Mouse (Mus musculus) MEL (cell line): ENCODE results near the gene Rnf207. TPM values are rescaled to one million over a fixed set of nuclear protein-coding genes. Genes with fewer than 3 reads are reported as not detected.
A peak's percentile ranks its signal among the peaks of the same experiment; 100 is the strongest.

Experiments
- DNase-seq: peaks from one replicate; pipeline ENCODE4 v3.0.0; 2011; ENCODE audit warnings: low read depth, low spot score
- H3K27ac ChIP-seq: 2 replicates; pipeline ENCODE4 v1.5.1; 2012; ENCODE audit warnings: low read depth, mild to moderate bottlenecking, control low read depth, low read length, moderate library complexity; ENCODE audit not compliant: control insufficient read depth
- H3K27me3 ChIP-seq, 2 experiments: fragments of 150-350 bp in 1 of 2; sonication (generic) in 1 of 2; 2 replicates each; pipeline ENCODE4 v1.6.1; 2012; ENCODE audit warnings: low read length in 2 of 2, mild to moderate bottlenecking in 2 of 2, improper control_type of control experiment in 1 of 2, moderate library complexity in 1 of 2; ENCODE audit not compliant: insufficient read depth in 2 of 2, control insufficient read depth in 1 of 2
- H3K36me3 ChIP-seq, 2 experiments: 2 replicates each; pipeline ENCODE4 v1.6.1; 2012 to 2014; ENCODE audit warnings: low read length in 2 of 2, improper control_type of control experiment in 1 of 2, inconsistent platforms in 1 of 2, mild to moderate bottlenecking in 1 of 2; ENCODE audit not compliant: insufficient read depth in 2 of 2, control insufficient read depth in 1 of 2
- H3K4me1 ChIP-seq, 2 experiments: fragments of 150-350 bp in 1 of 2; sonication (generic) in 1 of 2; 2 replicates each; pipeline ENCODE4 v1.6.1; 2012; ENCODE audit warnings: low read length in 2 of 2, improper control_type of control experiment in 1 of 2, mild to moderate bottlenecking in 1 of 2; ENCODE audit not compliant: insufficient read depth in 2 of 2, control insufficient read depth in 1 of 2
- H3K4me3 ChIP-seq, 2 experiments: fragments of 150-350 bp in 1 of 2; sonication (generic) in 1 of 2; 2 replicates each; pipeline ENCODE4 v1.5.1; 2012; ENCODE audit warnings: low read depth in 2 of 2, low read length in 2 of 2, mild to moderate bottlenecking in 2 of 2, moderate library complexity in 2 of 2, control low read depth in 1 of 2, improper control_type of control experiment in 1 of 2; ENCODE audit not compliant: control insufficient read depth in 1 of 2, insufficient read depth in 1 of 2
- H3K79me2 ChIP-seq: 2 replicates; pipeline ENCODE4 v1.6.1; 2012; ENCODE audit warnings: mild to moderate bottlenecking, low read length, moderate library complexity; ENCODE audit not compliant: control insufficient read depth, poor library complexity, insufficient read depth
- H3K9ac ChIP-seq: 2 replicates; pipeline ENCODE4 v1.6.1; 2012; ENCODE audit warnings: low read depth, mild to moderate bottlenecking, control low read depth, low read length, moderate library complexity; ENCODE audit not compliant: control insufficient read depth, poor library complexity, severe bottlenecking
- H3K9me3 ChIP-seq: fragments of 150-350 bp; sonication (generic); replicated peaks from 2 replicates; pipeline ENCODE4 v1.6.1; 2012; ENCODE audit warnings: mild to moderate bottlenecking, low read length, improper control_type of control experiment, moderate library complexity; ENCODE audit not compliant: insufficient read depth
- CHD1 ChIP-seq: IDR thresholded peaks from 2 replicates; pipeline ENCODE4 v1.6.1; 2012; ENCODE audit warnings: low read depth, mild to moderate bottlenecking, inconsistent platforms, low read length, improper control_type of control experiment
- E2F4 ChIP-seq: IDR thresholded peaks from 2 replicates; pipeline ENCODE4 v1.6.1; 2011; ENCODE audit warnings: low read depth, low read length, improper control_type of control experiment, borderline replicate concordance
- ETS1 ChIP-seq: IDR thresholded peaks from 2 replicates; pipeline ENCODE4 v1.6.1; 2012; ENCODE audit warnings: low read depth, mild to moderate bottlenecking, inconsistent platforms, low read length, improper control_type of control experiment, moderate library complexity
- GABPA ChIP-seq: IDR thresholded peaks from 2 replicates; pipeline ENCODE4 v1.6.1; 2012; ENCODE audit warnings: low read depth, mild to moderate bottlenecking, inconsistent platforms, low read length, improper control_type of control experiment, moderate library complexity
- HCFC1 ChIP-seq: IDR thresholded peaks from 2 replicates; pipeline ENCODE4 v1.6.1; 2012; ENCODE audit warnings: low read depth, mild to moderate bottlenecking, inconsistent platforms, low read length, improper control_type of control experiment, moderate library complexity
- JUND ChIP-seq: IDR thresholded peaks from 2 replicates; pipeline ENCODE4 v1.6.1; 2011; ENCODE audit warnings: low read depth, mild to moderate bottlenecking, improper control_type of control experiment, low read length
- KAT2A ChIP-seq: conservative IDR thresholded peaks from 2 replicates; pipeline ENCODE4 v1.6.1; 2012; ENCODE audit warnings: low read depth, low read length, improper control_type of control experiment, inconsistent platforms
- MAX ChIP-seq: IDR thresholded peaks from 2 replicates; pipeline ENCODE4 v1.6.1; 2011; ENCODE audit warnings: low read length, improper control_type of control experiment
- MAZ ChIP-seq: IDR thresholded peaks from 2 replicates; pipeline ENCODE4 v1.6.1; 2012; ENCODE audit warnings: low read depth, mild to moderate bottlenecking, inconsistent platforms, low read length, improper control_type of control experiment
- MEF2A ChIP-seq: IDR thresholded peaks from 2 replicates; pipeline ENCODE4 v1.6.1; 2014; ENCODE audit warnings: low read depth, mild to moderate bottlenecking, inconsistent platforms, low read length, improper control_type of control experiment; ENCODE audit not compliant: poor library complexity, insufficient replicate concordance, severe bottlenecking; ENCODE audit errors: extremely low read depth
- MXI1 ChIP-seq: IDR thresholded peaks from 2 replicates; pipeline ENCODE4 v1.6.1; 2011; ENCODE audit warnings: mild to moderate bottlenecking, low read depth, low read length, improper control_type of control experiment
- MYC ChIP-seq: IDR thresholded peaks from 2 replicates; pipeline ENCODE4 v1.6.1; 2011; ENCODE audit warnings: low read depth, mild to moderate bottlenecking, low read length, improper control_type of control experiment, moderate library complexity
- NELFE ChIP-seq: IDR thresholded peaks from 2 replicates; pipeline ENCODE4 v1.6.1; 2011; ENCODE audit warnings: low read depth, low read length, improper control_type of control experiment
- NRF1 ChIP-seq: IDR thresholded peaks from 2 replicates; pipeline ENCODE4 v1.6.1; 2014; ENCODE audit warnings: low read depth, mild to moderate bottlenecking, inconsistent platforms, low read length, improper control_type of control experiment, moderate library complexity; ENCODE audit not compliant: poor library complexity, insufficient read depth, severe bottlenecking
- POLR2A ChIP-seq, 2 experiments: IDR thresholded peaks; 2 replicates each; pipeline ENCODE4 v1.6.1; 2011 to 2012; ENCODE audit warnings: low read length in 2 of 2, mild to moderate bottlenecking in 2 of 2, control low read depth in 1 of 2, improper control_type of control experiment in 1 of 2, low read depth in 1 of 2, moderate library complexity in 1 of 2; ENCODE audit not compliant: control insufficient read depth in 1 of 2, insufficient read depth in 1 of 2, poor library complexity in 1 of 2
- POLR2AphosphoS2 ChIP-seq: IDR thresholded peaks from 2 replicates; pipeline ENCODE4 v1.6.1; 2011; ENCODE audit warnings: low read length, improper control_type of control experiment
- POLR2AphosphoS5 ChIP-seq: IDR thresholded peaks from 2 replicates; pipeline ENCODE4 v1.6.1; 2012; ENCODE audit warnings: low read depth, borderline replicate concordance, mild to moderate bottlenecking, inconsistent platforms, low read length, moderate library complexity, mixed read lengths
- SIN3A ChIP-seq: IDR thresholded peaks from 2 replicates; pipeline ENCODE4 v1.6.1; 2012; ENCODE audit warnings: low read length, improper control_type of control experiment, inconsistent platforms
- SMC3 ChIP-seq: IDR thresholded peaks from 2 replicates; pipeline ENCODE4 v1.6.1; 2011; ENCODE audit warnings: low read depth, low read length, improper control_type of control experiment
- TBP ChIP-seq: IDR thresholded peaks from 2 replicates; pipeline ENCODE4 v1.8.0; 2011; ENCODE audit warnings: low read depth, low read length, improper control_type of control experiment
- TCF12 ChIP-seq: IDR thresholded peaks from 2 replicates; pipeline ENCODE4 v1.6.1; 2014; ENCODE audit warnings: low read depth, mild to moderate bottlenecking, inconsistent platforms, low read length, improper control_type of control experiment, moderate library complexity
- UBTF ChIP-seq: IDR thresholded peaks from 2 replicates; pipeline ENCODE4 v1.6.1; 2012; ENCODE audit warnings: low read depth, mild to moderate bottlenecking, inconsistent platforms, low read length, improper control_type of control experiment, moderate library complexity, borderline replicate concordance; ENCODE audit not compliant: insufficient read depth
- USF1 ChIP-seq: IDR thresholded peaks from 2 replicates; pipeline ENCODE4 v1.6.1; 2014; ENCODE audit warnings: low read depth, mild to moderate bottlenecking, inconsistent platforms, low read length, improper control_type of control experiment, moderate library complexity
- USF2 ChIP-seq, 2 experiments: IDR thresholded peaks; 2 replicates each; pipeline ENCODE4 v1.6.1; 2011 to 2012; ENCODE audit warnings: improper control_type of control experiment in 2 of 2, low read length in 2 of 2, borderline replicate concordance in 1 of 2, inconsistent platforms in 1 of 2, low read depth in 1 of 2, mild to moderate bottlenecking in 1 of 2; ENCODE audit not compliant: insufficient read depth in 1 of 2
- ZNF384 ChIP-seq: IDR thresholded peaks from 2 replicates; pipeline ENCODE4 v1.6.1; 2012; ENCODE audit warnings: low read depth, mild to moderate bottlenecking, inconsistent platforms, low read length, improper control_type of control experiment
- polyA plus RNA-seq, 2 experiments: library from polyadenylated mRNA; stranded (reverse) in 1 of 2; unstranded in 1 of 2; fragments of >175 nt in 1 of 2; fragments of >200 nt in 1 of 2; gene quantifications; 2 replicates each; pipeline versions ENCODE4 v1.2.1 to v1.2.4; 2012; ENCODE audit warnings: low replicate concordance in 2 of 2, low read depth in 1 of 2; ENCODE audit not compliant: insufficient read length in 2 of 2, insufficient read depth in 1 of 2, missing spikeins in 1 of 2
- total RNA-seq: library from RNA; depleted of rRNA; stranded (reverse); fragments of 300-350 nt; gene quantifications from 2 replicates; pipeline ENCODE4 v1.2.3, GENCODE M21; 2012

Gene Rnf207
- total and polyA plus RNA-seq, 3 experiments, result 0.36 TPM; not detected in 2

DNA sequence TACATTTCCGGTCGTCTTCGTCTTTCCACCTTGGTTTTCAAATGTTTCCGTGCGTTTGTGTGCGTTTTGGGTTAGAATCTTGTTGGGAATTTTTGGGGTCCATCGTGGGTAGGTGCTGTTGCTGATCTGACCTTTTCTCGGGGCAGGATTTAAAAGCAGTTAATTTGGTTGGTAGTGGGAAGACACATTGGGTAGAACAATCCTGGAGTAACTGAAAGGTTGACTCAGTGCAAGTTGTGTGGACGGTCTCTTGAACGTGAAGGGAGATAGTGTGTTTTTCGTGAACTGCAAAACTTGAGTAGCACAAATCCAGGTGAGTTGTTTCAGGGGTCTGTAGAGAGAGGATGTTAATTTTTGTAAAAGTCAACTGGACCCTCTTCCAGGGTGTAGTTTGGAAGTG is 7.8 kb upstream of the Rnf207 start:
- H3K4me3 ChIP-seq, result peak overlapping the region; percentile 84 to 92
- H3K79me2 ChIP-seq, result peaks cover 48% of the 10 kb centered on the region
- H3K27me3 ChIP-seq, result no peaks in the 10 kb centered on the region
- no peaks in the 10 kb centered on the region for H3K9me3 ChIP-seq
- peaks cover 17 to 18% of the 10 kb centered on the region in 2 experiments for H3K36me3 ChIP-seq
- peak overlapping the region; percentile 70 for H3K27ac ChIP-seq
- peaks cover 0 to 19% of the 10 kb centered on the region in 2 experiments; a peak in 3 of 4 replicates for H3K4me1 ChIP-seq
- H3K9ac ChIP-seq, result peak overlapping the region; percentile 91
- DNase-seq, result peak; percentile 44
- peak; percentile 45; the same call in 1 of the 2 replicates for TF ChIP-seq MXI1
- 0 out of 2 replicates have a peak, but pooled peaks have one; percentile 4 for TF ChIP-seq ETS1
- no peak for TF ChIP-seq POLR2A (IDR thresholded peaks at IDR 0.05; ENCODE audit: control insufficient read depth in 1 of 2, insufficient read depth in 1 of 2, low read depth in 1 of 2, low read length in 2 of 2, poor library complexity in 1 of 2)
- TF ChIP-seq MYC, result peak; percentile 69; the same call in 1 of the 2 replicates
- TF ChIP-seq MAZ, result 0 out of 2 replicates have a peak, but pooled peaks have one; percentile 35
- TF ChIP-seq SIN3A, result peak; percentile 65
- peak; percentile 97 for TF ChIP-seq CHD1
- TF ChIP-seq GABPA, result no peak
- TF ChIP-seq USF2 (IDR thresholded peaks at IDR 0.05; ENCODE audit: borderline replicate concordance in 1 of 2, insufficient read depth in 1 of 2, low read depth in 1 of 2, low read length in 2 of 2), result no peak
- TF ChIP-seq HCFC1, result 0 out of 2 replicates have a peak, but pooled peaks have one; percentile 15
- TF ChIP-seq KAT2A, result 0 out of 2 replicates have a peak, but pooled peaks have one; percentile 31
- 0 out of 2 replicates have a peak, but pooled peaks have one; percentile 22 for TF ChIP-seq MAX
- TF ChIP-seq SMC3, result no peak
- TF ChIP-seq JUND, result 0 out of 2 replicates have a peak, but pooled peaks have one; percentile 9

DNA sequence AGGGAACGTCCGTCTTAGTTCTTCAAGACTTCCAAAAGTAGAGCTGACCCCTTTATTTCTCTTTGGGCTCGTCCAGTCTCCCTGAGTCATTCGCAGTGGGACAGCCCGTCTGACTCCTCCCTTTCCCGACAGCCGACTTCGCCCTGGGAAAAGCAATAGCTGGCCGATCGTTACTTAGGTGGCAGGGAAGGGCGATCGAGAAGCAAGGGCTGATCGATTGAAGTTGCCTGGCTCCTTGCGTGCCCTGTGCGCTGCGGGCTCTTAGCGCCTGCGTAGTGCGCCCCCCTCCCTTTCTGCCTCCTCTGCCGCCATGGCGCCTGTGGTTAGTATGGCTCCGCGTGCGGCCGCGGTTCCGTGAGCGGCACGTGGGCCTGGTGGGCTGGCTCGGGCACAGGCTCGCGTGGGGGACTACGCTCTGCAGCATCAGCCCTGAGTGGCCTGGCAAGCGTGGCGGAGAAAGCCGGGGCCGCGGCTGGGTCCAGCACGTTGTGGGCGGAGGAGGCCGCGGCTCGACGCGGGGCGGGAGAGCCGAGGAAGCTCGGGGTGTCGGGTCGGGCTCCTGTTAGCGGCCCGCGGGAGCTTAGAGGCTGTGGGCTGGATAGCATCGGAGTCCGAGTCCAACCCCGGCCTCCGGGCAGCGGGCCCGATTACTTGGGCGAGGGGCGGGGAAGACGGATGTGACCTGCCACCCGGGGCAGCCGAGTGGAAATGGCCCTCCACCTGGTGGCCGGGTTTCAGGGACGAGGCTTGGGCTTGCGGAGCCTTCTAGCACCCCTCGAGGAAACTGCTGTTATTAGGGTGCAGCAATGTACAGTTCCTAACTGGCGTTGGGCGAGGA is 7.0 kb upstream of the Rnf207 start, which contains the start of gene Rpl22:
TSS of gene Rpl22 (plus strand) at position 169 of the 838 bp plus-strand sequence.
- Histone ChIP-seq H3K9ac (peak within 1 kb of the TSS; percentile 91), H3K36me3 (peaks cover 17 to 18% of the 10 kb centered on the region in 2 experiments), H3K27ac (peak within 1 kb of the TSS; percentile 70), H3K4me3 (peak within 1 kb of the TSS; percentile 84 to 92), H3K4me1 (peaks cover 0 to 19% of the 10 kb centered on the region in 2 experiments; a peak in 3 of 4 replicates), H3K27me3 (no peaks in the 10 kb centered on the region), H3K79me2 (peaks cover 45% of the 10 kb centered on the region), H3K9me3 (no peaks in the 10 kb centered on the region)
- DNase-seq, result peak; percentile 98
- TF ChIP-seq SIN3A (peak; percentile 100), HCFC1 (peak; percentile 94), TBP (peak; percentile 94), NELFE (peak; percentile 86), ETS1 (no peak; the same call in 1 of the 2 replicates), UBTF (0 out of 2 replicates have a peak, but pooled peaks have one; percentile 84), NRF1 (peak; percentile 86), CHD1 (peak; percentile 100), POLR2AphosphoS2 (no peak), MEF2A (no peak), TCF12 (peak; percentile 78), MXI1 (peak; percentile 92), KAT2A (peak; percentile 63; the same call in 1 of the 2 replicates), MAZ (peak; percentile 94; the same call in 1 of the 2 replicates), POLR2A (IDR thresholded peaks at IDR 0.05; ENCODE audit: control insufficient read depth in 1 of 2, insufficient read depth in 1 of 2, low read depth in 1 of 2, low read length in 2 of 2, poor library complexity in 1 of 2) (peak; percentile 81 to 88), GABPA (no peak; the same call in 1 of the 2 replicates), ZNF384 (no peak), E2F4 (no peak), USF1 (peak; percentile 49; the same call in 1 of the 2 replicates), MAX (peak; percentile 86), JUND (no peak), POLR2AphosphoS5 (0 out of 2 replicates have a peak, but pooled peaks have one; percentile 78)
